Mouse (Mus musculus): ENCODE measurements around the gene Btbd19. TPM values are rescaled to one million over a fixed set of nuclear protein-coding genes. Genes with fewer than 3 reads are reported as not detected.

The Btbd19 gene
- polyA plus RNA-seq, 1 experiment from 2014 or later: 7.6 TPM

DNA sequence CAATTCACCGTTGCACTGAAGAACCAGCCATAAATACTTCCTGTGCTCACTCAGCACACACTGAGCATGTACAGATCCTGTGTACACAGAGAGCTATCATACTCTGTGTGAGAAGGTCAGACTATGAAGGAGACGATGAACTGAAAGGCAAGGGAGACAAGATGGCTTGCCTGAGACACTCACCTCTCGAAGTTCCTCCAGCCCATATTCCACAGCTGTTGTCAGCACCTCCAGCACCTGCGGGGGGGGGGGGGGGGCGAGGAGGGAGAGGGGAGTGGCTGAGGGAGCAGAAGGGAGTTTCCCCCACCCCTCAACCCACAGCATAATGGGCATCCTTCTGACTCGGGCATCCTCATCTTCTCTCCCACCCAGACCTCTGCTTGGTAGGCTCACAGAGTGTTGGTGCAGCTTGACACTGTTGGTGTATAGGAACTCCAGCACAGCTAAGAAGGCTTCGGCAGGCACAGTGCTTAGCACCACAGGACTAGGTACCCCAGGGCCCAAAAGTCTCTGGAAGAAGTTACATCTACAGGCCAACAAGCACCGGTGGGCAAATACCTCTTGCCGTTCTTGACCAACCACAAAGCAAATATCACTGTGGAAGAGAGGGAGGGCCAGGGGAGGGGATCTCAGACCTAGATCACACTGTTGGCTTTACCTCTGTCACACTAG lies 1.8 kb downstream of the Btbd19 start:
- H3K27ac ChIP-seq: no peak overlapping the region

DNA sequence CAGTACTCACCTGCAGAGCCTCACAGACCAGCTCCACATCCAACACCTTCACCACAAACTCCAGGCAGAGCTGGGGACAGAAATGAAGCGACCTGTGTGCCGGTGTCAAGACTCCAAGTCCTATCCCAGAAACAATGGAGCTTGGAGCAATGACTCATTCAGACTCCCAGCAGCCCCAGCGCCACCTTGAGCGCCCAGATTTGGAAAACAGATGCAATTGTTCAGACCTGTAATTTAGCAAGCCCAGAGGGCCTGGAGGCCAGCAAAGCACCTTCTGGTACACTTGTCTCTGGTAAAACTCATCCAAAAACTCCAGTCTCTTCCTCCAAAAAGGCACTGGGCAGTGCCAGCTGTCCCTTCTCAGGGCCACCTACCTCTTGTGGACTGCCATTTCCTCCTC lies 3.3 kb downstream of the Btbd19 start:
- Histone ChIP-seq H3K4me1 (replicated peaks) (peaks cover 32% of the 10 kb centered on the region), H3K4me2 (replicated peaks) (no peak overlapping the region), H3K9me3 (no peaks in the 10 kb centered on the region), H3K9ac (no peak overlapping the region), H3K4me3 (replicated peaks) (no peak overlapping the region), H3K27me3 (replicated peaks) (no peaks in the 10 kb centered on the region), H3K36me3 (no peaks in the 10 kb centered on the region), H3K27ac (no peak overlapping the region)
- 84% methylated on average over 4 of the region's 4 CpGs for WGBS
- no peak for ATAC-seq

More for the DNA sequence above, 1.8 kb downstream of the Btbd19 start:
- H3K4me3 ChIP-seq (replicated peaks): no peak overlapping the region
- H3K4me2 ChIP-seq (replicated peaks): no peak overlapping the region
- 63% methylated on average over 8 of the region's 9 CpGs for WGBS
- peaks cover 32% of the 10 kb centered on the region for H3K4me1 ChIP-seq (replicated peaks)
- no peak overlapping the region for H3K9ac ChIP-seq
- no peak for ATAC-seq
- no peaks in the 10 kb centered on the region for H3K9me3 ChIP-seq
- H3K36me3 ChIP-seq: peaks cover under 1% of the 10 kb centered on the region; the same call in 1 of the 2 replicates
- no peaks in the 10 kb centered on the region for H3K27me3 ChIP-seq (replicated peaks)

DNA sequence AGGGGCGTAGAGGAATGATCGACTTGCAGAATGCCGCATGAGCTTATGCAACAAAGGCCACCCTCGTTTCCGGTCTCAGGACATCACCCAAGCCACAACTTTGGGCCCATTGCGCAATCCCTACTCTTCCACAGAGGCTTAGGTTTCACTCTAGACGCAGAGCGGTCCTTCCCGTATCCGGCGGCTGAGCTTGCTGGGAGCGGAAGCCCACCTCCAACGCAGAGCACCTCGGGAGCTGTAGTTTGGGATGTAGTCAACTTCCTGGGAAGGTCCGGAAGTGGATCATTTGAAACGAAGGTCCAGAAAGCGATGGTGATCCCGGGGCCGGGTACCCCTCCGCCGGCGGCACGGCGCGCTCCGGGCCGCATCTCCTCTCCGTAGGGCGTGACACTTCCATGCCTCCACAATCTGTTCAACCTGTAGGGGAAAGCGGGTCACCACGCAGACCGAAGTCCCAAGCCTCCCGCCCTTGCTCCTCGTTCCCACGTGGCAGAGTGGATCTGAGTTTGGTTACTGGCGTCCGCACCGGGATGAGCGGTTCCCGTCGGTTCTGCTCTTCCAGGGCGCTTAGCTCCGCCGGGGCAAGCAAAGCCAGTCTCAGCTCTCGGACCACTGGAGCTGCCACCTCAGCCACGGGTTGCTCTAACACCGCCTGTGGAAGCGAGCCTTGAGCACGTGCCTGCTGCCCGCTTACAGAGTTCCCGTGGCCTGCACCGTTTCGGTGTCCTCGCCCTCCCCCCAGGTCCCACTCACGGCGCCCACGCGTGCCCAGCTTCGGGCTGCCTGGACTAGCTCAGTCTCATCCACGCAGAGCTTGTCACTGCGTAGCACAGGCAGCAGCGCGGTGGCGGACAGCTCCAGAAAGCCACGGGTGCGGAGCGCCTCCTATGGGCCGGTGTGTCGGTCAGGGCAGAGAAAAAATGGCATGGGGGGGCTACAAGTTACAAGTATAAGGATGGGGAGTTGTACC lies 4.8 kb downstream of the Btbd19 start:
- H3K4me3 ChIP-seq (replicated peaks): peak overlapping the region; percentile 69
- ATAC-seq: peak; percentile 96
- under 1% methylated on average over 69 of the region's 69 CpGs for WGBS
- no peaks in the 10 kb centered on the region for H3K36me3 ChIP-seq
- H3K4me1 ChIP-seq (replicated peaks): peaks cover 23% of the 10 kb centered on the region
- no peaks in the 10 kb centered on the region for H3K9me3 ChIP-seq
- peak overlapping the region; percentile 75 for H3K9ac ChIP-seq
- no peaks in the 10 kb centered on the region for H3K27me3 ChIP-seq (replicated peaks)
- peak overlapping the region; percentile 86 for H3K27ac ChIP-seq
- peak overlapping the region; percentile 100 for H3K4me2 ChIP-seq (replicated peaks)

DNA sequence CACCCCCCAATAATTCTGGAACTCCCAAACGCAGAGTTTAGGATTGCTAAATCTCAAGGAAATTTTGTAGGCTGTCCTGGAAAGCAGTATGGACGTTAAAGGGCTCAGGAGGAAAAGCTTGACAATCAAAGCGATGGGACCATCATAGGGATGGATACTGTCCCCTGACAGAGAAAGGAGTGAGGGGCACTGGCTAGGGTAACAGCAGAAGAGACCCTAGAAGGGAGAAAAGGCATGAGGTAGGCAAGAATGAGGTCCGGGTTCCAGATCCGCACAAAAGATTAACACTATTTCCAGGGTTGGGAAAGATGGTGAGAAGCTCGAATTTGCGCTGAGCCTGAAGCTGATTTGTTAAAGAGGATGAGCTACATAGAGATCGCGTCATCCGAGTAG lies 5.5 kb downstream of the Btbd19 start:
- H3K4me3 ChIP-seq (replicated peaks): peak overlapping the region; percentile 69
- 4% methylated on average over 10 of the region's 10 CpGs for WGBS
- H3K9me3 ChIP-seq: no peaks in the 10 kb centered on the region
- peaks cover 16% of the 10 kb centered on the region for H3K4me1 ChIP-seq (replicated peaks)
- peak overlapping the region; percentile 86 for H3K27ac ChIP-seq
- peak overlapping the region; percentile 54 for H3K9ac ChIP-seq
- H3K27me3 ChIP-seq (replicated peaks): no peaks in the 10 kb centered on the region
- peak; percentile 29; the same call in 1 of the 2 replicates for ATAC-seq
- H3K4me2 ChIP-seq (replicated peaks): peak overlapping the region; percentile 100
- H3K36me3 ChIP-seq: no peaks in the 10 kb centered on the region

DNA sequence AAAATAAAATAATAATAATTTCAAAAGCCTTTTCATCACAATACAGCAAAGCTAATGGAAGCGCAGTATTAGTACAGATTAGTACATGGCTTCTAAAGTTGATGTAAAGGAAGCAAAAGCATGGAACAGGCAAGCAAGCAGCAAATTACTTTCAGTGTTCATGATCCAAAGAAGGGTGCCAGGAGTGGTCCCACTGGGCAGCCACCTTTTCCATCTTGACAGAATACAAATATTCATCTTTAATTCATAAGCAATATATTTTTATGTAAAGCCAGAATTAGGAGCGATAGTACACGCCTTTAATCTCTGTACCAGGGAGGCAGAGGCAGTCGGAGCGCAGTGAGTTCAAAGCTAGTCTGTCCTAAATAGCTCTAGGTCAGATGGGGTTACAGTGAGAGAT lies 5.9 kb downstream of the Btbd19 start:
- Histone ChIP-seq H3K36me3 (no peaks in the 10 kb centered on the region), H3K9me3 (no peaks in the 10 kb centered on the region), H3K9ac (peak overlapping the region; percentile 54), H3K27ac (peak overlapping the region; percentile 86), H3K27me3 (replicated peaks) (no peaks in the 10 kb centered on the region), H3K4me2 (replicated peaks) (peak overlapping the region; percentile 100), H3K4me1 (replicated peaks) (peaks cover 12% of the 10 kb centered on the region), H3K4me3 (replicated peaks) (peak overlapping the region; percentile 69)
- no peak for ATAC-seq
- 78% methylated on average over 5 of the region's 5 CpGs for WGBS

DNA sequence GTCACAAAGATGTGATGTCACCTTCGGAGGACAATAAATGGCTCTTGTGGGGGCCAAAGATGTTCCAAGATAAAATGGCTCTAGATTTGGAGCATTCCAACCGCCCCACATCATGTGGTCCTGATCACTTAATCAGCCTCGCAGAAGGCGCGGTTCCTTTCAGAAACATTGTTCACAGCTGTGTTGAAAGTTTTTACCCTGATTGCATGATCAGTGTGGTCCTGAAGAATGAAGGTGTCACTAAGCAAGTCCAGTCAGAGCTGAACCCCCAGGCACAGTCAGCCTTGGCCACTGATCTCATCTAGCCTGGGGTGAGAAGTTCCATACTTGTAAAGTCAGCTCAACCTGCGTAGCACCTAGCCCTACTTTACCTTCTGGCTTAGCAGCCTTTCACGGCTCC lies 7.6 kb downstream of the Btbd19 start:
- H3K4me2 ChIP-seq (replicated peaks): no peak overlapping the region
- WGBS: 92% methylated on average over 7 of the region's 7 CpGs
- no peak overlapping the region for H3K4me3 ChIP-seq (replicated peaks)
- H3K9ac ChIP-seq: no peak overlapping the region
- no peak overlapping the region for H3K27ac ChIP-seq
- ATAC-seq: no peak
- no peaks in the 10 kb centered on the region for H3K36me3 ChIP-seq
- H3K27me3 ChIP-seq (replicated peaks): no peaks in the 10 kb centered on the region
- H3K4me1 ChIP-seq (replicated peaks): peaks cover 8% of the 10 kb centered on the region; the same call in 1 of the 2 replicates
- H3K9me3 ChIP-seq: no peaks in the 10 kb centered on the region

DNA sequence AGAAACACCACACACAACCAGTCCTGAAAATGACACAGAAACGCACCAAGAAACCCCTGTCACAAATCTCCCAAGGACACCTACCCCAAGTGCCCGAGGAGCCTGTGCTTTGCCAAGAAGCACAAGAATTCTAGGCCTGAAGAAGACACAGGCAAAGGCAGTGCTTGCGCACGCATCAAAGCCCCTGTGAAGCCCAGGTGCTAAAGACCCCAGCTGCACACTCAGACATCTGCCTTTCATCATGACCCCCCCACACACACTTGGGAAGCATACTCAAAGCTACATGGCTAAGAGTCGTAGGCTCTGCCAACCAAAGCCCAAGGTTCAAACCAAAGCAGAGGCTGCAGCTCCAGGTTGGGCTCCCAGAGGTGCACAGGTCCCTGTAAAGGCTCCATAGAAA lies 9.9 kb downstream of the Btbd19 start:
- H3K27ac ChIP-seq: no peak overlapping the region
- H3K9ac ChIP-seq: no peak overlapping the region
- H3K36me3 ChIP-seq: no peaks in the 10 kb centered on the region
- ATAC-seq: no peak
- no peak overlapping the region for H3K4me2 ChIP-seq (replicated peaks)
- H3K9me3 ChIP-seq: no peaks in the 10 kb centered on the region
- H3K4me3 ChIP-seq (replicated peaks): no peak overlapping the region
- WGBS: 84% methylated on average over 5 of the region's 5 CpGs
- H3K27me3 ChIP-seq (replicated peaks): no peaks in the 10 kb centered on the region
- H3K4me1 ChIP-seq (replicated peaks): no peaks in the 10 kb centered on the region

DNA sequence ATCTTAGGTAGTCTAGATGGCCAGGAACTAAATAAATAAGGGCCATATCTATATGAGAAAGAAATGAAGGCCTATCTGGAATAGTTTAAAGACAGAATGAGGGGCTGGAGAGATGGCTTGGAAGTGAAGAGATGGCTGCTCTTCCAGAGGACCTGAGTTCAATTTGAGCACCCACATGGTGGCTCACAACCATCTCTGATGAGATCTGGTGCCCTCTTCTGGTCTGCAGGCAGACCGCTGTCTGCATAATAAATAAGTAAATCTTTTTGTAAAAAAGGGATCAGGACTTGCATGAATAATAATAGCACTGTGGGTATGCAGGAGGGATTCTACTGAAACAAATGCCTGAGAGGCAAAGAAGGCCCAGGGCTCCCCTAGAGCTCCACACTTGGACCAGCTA lies 12.3 kb downstream of the Btbd19 start:
- Histone ChIP-seq H3K4me3 (replicated peaks) (no peak overlapping the region), H3K27ac (no peak overlapping the region), H3K4me2 (replicated peaks) (no peak overlapping the region), H3K4me1 (replicated peaks) (no peaks in the 10 kb centered on the region), H3K9ac (no peak overlapping the region), H3K36me3 (no peaks in the 10 kb centered on the region), H3K9me3 (no peaks in the 10 kb centered on the region), H3K27me3 (replicated peaks) (no peaks in the 10 kb centered on the region)
- ATAC-seq: no peak
- WGBS: 94% methylated on average over 1 of the region's 1 CpGs

DNA sequence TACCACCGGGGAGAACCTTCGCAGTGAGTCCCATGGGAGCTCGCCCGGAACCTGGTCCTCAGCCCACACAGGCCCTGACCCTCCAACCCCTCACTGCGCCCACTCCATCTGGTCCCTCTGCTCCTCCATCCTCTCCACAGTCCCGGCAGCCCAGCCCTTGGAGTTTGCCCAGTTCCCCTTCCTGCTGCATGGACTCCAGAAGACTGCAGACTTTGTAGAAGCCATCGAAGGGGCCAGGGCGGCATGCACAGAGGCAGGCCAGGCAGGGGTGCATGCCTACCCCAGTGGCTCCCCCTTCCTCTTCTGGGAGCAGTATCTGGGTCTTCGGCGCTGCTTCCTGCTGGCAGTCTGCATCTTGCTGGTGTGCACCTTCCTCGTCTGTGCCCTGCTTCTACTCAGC lies 14.5 kb downstream of the Btbd19 start:
- no peaks in the 10 kb centered on the region for H3K9me3 ChIP-seq
- H3K27me3 ChIP-seq (replicated peaks): no peaks in the 10 kb centered on the region
- no peaks in the 10 kb centered on the region for H3K4me1 ChIP-seq (replicated peaks)
- H3K4me2 ChIP-seq (replicated peaks): no peak overlapping the region
- H3K36me3 ChIP-seq: no peaks in the 10 kb centered on the region
- H3K4me3 ChIP-seq (replicated peaks): no peak overlapping the region
- 92% methylated on average over 11 of the region's 11 CpGs for WGBS
- H3K9ac ChIP-seq: no peak overlapping the region
- H3K27ac ChIP-seq: no peak overlapping the region
- ATAC-seq: no peak

DNA sequence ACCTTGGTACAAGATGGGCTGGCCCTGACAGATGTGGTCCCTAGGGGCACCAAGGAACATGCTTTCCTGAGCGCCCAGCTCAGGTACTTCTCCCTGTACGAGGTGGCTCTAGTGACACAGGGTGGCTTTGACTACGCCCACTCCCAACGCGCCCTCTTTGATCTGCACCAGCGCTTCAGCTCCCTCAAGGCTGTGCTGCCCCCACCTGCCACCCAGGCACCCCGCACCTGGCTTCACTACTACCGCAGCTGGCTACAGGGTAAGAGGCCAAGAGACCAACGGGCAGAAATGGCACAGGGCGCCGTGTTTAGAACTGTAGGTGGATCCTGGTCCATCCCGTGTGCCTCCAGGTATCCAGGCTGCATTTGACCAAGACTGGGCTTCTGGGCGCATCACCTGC lies 15.3 kb downstream of the Btbd19 start:
- no peak for ATAC-seq
- no peak overlapping the region for H3K4me3 ChIP-seq (replicated peaks)
- no peaks in the 10 kb centered on the region for H3K36me3 ChIP-seq
- WGBS: 93% methylated on average over 13 of the region's 13 CpGs
- no peaks in the 10 kb centered on the region for H3K4me1 ChIP-seq (replicated peaks)
- no peak overlapping the region for H3K27ac ChIP-seq
- no peaks in the 10 kb centered on the region for H3K9me3 ChIP-seq
- no peak overlapping the region for H3K4me2 ChIP-seq (replicated peaks)
- H3K27me3 ChIP-seq (replicated peaks): no peaks in the 10 kb centered on the region
- H3K9ac ChIP-seq: no peak overlapping the region

DNA sequence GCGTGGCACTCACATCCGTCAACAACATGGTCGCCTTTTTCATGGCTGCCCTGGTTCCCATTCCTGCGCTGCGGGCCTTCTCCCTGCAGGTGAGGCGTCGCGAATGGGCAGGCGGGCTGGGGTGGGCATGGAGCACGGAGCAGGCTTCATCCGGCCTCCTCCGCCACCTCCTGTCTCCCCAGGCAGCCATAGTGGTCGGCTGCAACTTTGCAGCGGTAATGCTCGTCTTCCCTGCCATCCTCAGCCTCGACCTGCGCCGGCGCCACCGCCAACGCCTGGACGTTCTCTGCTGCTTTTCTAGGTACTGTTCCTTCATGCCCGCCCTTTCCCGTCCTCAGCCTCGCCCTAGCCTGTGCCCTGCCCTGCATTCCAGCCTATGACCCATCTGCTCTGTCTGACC lies 16.2 kb downstream of the Btbd19 start:
- Histone ChIP-seq H3K27ac (no peak overlapping the region), H3K4me3 (replicated peaks) (no peak overlapping the region), H3K36me3 (no peaks in the 10 kb centered on the region), H3K9ac (no peak overlapping the region), H3K4me2 (replicated peaks) (no peak overlapping the region), H3K27me3 (replicated peaks) (no peaks in the 10 kb centered on the region), H3K4me1 (replicated peaks) (no peaks in the 10 kb centered on the region), H3K9me3 (no peaks in the 10 kb centered on the region)
- 91% methylated on average over 25 of the region's 25 CpGs for WGBS
- no peak for ATAC-seq

DNA sequence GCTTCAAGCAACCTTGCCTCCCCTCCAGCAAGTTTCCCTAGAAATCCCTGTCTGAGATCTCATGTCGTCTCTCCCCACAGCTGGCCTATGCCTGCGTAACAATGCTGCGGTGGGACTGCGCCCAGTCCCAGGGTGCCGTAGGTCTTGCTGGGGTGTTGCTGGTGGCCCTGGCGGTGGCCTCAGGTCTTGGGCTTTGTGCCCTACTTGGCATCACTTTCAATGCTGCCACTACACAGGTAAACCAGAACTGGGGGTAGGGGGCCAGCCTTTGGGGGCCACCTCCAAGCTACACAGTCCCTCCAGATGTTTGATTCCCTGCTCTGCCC lies 17.0 kb downstream of the Btbd19 start:
- Histone ChIP-seq H3K4me1 (replicated peaks) (no peaks in the 10 kb centered on the region), H3K27me3 (replicated peaks) (no peaks in the 10 kb centered on the region), H3K9me3 (no peaks in the 10 kb centered on the region), H3K36me3 (no peaks in the 10 kb centered on the region), H3K27ac (no peak overlapping the region), H3K4me2 (replicated peaks) (no peak overlapping the region), H3K9ac (no peak overlapping the region), H3K4me3 (replicated peaks) (no peak overlapping the region)
- no peak for ATAC-seq
- WGBS: 90% methylated on average over 6 of the region's 6 CpGs
